Mouse (Mus musculus): ENCODE results near the gene Duox2. TPM values are rescaled to one million over a fixed set of nuclear protein-coding genes. Genes with fewer than 3 reads are reported as not detected.
A peak's percentile ranks its signal among the peaks of the same experiment; 100 is the strongest.

Gene Duox2
- polyA plus RNA-seq, 1 experiment from 2014 or later, result 0.35 TPM

GRCm38 (mm10) chr2:122301081-122301920 is 3.1 kb upstream of the Duox2 start:
- peak overlapping the region; percentile 30 for H3K4me3 ChIP-seq (replicated peaks)
- under 1% methylated on average over 48 of the region's 48 CpGs for WGBS
- no peaks in the 10 kb centered on the region for H3K36me3 ChIP-seq
- H3K27ac ChIP-seq, result no peak overlapping the region
- peaks cover 32% of the 10 kb centered on the region for H3K4me1 ChIP-seq
- no peaks in the 10 kb centered on the region for H3K9me3 ChIP-seq
- H3K27me3 ChIP-seq (replicated peaks), result peaks cover 91% of the 10 kb centered on the region
- ATAC-seq (ENCODE audit: insufficient read depth, low FRiP score, low read depth), result no peak
- H3K4me2 ChIP-seq, result peak overlapping the region; percentile 66
- H3K9ac ChIP-seq, result no peak overlapping the region

DNA sequence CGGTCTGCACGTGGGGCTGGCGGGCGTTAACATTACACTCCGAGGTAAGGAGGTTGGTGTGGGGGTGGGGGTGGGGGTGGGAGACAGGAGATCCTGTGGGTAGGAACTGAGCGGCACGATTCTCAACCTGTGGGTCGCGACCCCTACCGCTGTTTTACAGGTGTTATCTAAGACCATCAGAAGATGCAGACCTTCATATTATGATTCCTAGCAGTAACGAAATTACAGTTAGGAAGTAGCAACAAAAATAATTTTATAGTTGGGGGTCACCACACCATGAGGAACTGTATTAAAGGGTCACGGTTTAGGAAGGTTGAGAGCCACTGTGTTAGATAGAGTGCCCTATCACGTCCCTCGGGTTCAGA is 2.4 kb upstream of the Duox2 start:
- Histone ChIP-seq H3K4me3 (replicated peaks) (peak overlapping the region; percentile 30; the same call in 1 of the 2 replicates), H3K9me3 (no peaks in the 10 kb centered on the region)
- 6% methylated on average over 14 of the region's 14 CpGs for WGBS

DNA sequence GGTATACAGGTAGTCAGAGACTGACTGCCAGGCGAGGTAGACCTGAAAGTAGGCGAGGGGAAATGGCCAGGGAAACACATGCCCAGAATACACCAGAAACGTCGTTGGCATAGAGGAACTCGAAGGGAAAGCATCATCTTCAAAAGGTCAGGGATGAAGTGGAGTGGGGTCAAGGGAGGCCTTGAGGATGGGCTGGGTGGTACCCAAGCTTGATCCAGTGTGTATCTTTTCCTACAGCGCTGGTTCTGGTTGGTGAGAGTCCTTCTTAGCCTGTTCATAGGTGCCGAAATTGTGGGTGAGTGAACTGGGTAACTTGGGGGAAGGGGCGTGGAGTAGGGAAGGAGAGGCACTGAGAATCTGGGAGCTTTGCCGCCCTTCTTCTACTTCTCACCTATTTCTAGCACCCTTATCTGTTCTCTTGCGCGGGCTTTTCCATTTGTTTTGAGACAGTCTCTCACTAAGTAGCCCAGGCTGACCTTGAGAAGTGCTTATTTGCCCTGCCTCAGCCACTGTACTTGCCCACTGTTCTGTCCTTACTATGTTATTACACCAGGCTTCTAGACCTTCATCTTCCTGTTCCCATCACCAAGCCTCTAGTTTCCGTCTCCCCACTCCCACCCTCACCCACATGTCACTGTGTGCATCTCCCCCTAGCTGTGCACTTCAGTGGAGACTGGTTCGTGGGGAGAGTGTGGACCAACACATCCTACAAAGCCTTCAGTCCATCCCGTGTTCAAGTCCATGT is 1.8 kb upstream of the Duox2 start:
- H3K9me3 ChIP-seq, result no peaks in the 10 kb centered on the region
- H3K4me3 ChIP-seq (replicated peaks), result 0 out of 2 replicates have a peak overlapping the region, but pooled peaks have one; percentile 30
- H3K9ac ChIP-seq, result no peak overlapping the region
- H3K4me1 ChIP-seq, result peaks cover 32% of the 10 kb centered on the region
- peaks cover 93% of the 10 kb centered on the region for H3K27me3 ChIP-seq (replicated peaks)
- no peak for ATAC-seq (ENCODE audit: insufficient read depth, low FRiP score, low read depth)
- WGBS, result 15% methylated on average over 14 of the region's 14 CpGs
- no peak overlapping the region for H3K4me2 ChIP-seq
- H3K36me3 ChIP-seq, result no peaks in the 10 kb centered on the region
- H3K27ac ChIP-seq, result no peak overlapping the region

More for the DNA sequence above, 2.4 kb upstream of the Duox2 start:
- peaks cover 92% of the 10 kb centered on the region for H3K27me3 ChIP-seq (replicated peaks)
- H3K36me3 ChIP-seq, result no peaks in the 10 kb centered on the region
- H3K4me2 ChIP-seq, result peak overlapping the region; percentile 66; the same call in 1 of the 2 replicates
- H3K27ac ChIP-seq, result no peak overlapping the region
- H3K4me1 ChIP-seq, result peaks cover 32% of the 10 kb centered on the region
- no peak overlapping the region for H3K9ac ChIP-seq
- ATAC-seq (ENCODE audit: insufficient read depth, low FRiP score, low read depth), result no peak

- peak within 1 kb of the TSS; percentile 57 for H3K4me2 ChIP-seq
- 1% methylated on average over 43 of the region's 43 CpGs for WGBS
- no peaks in the 10 kb centered on the region for H3K36me3 ChIP-seq
- H3K27ac ChIP-seq, result no peak within 1 kb of the TSS
- H3K9ac ChIP-seq, result no peak within 1 kb of the TSS
- H3K9me3 ChIP-seq, result no peaks in the 10 kb centered on the region
- no peak; the same call in 1 of the 2 replicates for ATAC-seq (ENCODE audit: insufficient read depth, low FRiP score, low read depth)
- H3K4me1 ChIP-seq, result peaks cover 35% of the 10 kb centered on the region
- peak within 1 kb of the TSS; percentile 27 for H3K4me3 ChIP-seq (replicated peaks)
- peaks cover 90% of the 10 kb centered on the region for H3K27me3 ChIP-seq (replicated peaks)
These were observed 594 bp upstream of the Duox2 start, which contains the start of gene Duoxa2 for GRCm38 (mm10) chr2:122298596-122299490. Gene Duoxa2, plus strand, starts transcription at chr2:122298900.

GRCm38 (mm10) chr2:122297271-122298095 is 766 bp downstream of the Duox2 start:
- H3K4me3 ChIP-seq (replicated peaks), result peak overlapping the region; percentile 4
- peak overlapping the region; percentile 44 for H3K4me2 ChIP-seq
- ATAC-seq (ENCODE audit: insufficient read depth, low FRiP score, low read depth), result no peak
- WGBS, result 1% methylated on average over 35 of the region's 35 CpGs
- no peak overlapping the region for H3K27ac ChIP-seq
- H3K9me3 ChIP-seq, result no peaks in the 10 kb centered on the region
- H3K4me1 ChIP-seq, result peaks cover 35% of the 10 kb centered on the region
- no peak overlapping the region for H3K9ac ChIP-seq
- H3K27me3 ChIP-seq (replicated peaks), result peaks cover 77% of the 10 kb centered on the region
- H3K36me3 ChIP-seq, result no peaks in the 10 kb centered on the region

- Histone ChIP-seq H3K36me3 (no peaks in the 10 kb centered on the region), H3K4me1 (peaks cover 23% of the 10 kb centered on the region), H3K9ac (no peak overlapping the region), H3K4me3 (replicated peaks) (no peak overlapping the region), H3K27ac (no peak overlapping the region), H3K4me2 (no peak overlapping the region), H3K27me3 (replicated peaks) (peaks cover 53% of the 10 kb centered on the region), H3K9me3 (no peaks in the 10 kb centered on the region)
- no peak for ATAC-seq (ENCODE audit: insufficient read depth, low FRiP score, low read depth)
- 11% methylated on average over 7 of the region's 7 CpGs for WGBS
These were observed 3.3 kb downstream of the Duox2 start for GRCm38 (mm10) chr2:122294916-122295315.

- Histone ChIP-seq H3K36me3 (no peaks in the 10 kb centered on the region), H3K4me1 (no peaks in the 10 kb centered on the region), H3K4me2 (no peak overlapping the region), H3K9ac (no peak overlapping the region), H3K27ac (no peak overlapping the region), H3K4me3 (replicated peaks) (no peak overlapping the region), H3K9me3 (no peaks in the 10 kb centered on the region), H3K27me3 (replicated peaks) (no peaks in the 10 kb centered on the region)
- WGBS, result 49% methylated on average over 7 of the region's 7 CpGs
- ATAC-seq (ENCODE audit: insufficient read depth, low FRiP score, low read depth), result no peak
These were observed 12.1 kb downstream of the Duox2 start for GRCm38 (mm10) chr2:122286137-122286536.

DNA sequence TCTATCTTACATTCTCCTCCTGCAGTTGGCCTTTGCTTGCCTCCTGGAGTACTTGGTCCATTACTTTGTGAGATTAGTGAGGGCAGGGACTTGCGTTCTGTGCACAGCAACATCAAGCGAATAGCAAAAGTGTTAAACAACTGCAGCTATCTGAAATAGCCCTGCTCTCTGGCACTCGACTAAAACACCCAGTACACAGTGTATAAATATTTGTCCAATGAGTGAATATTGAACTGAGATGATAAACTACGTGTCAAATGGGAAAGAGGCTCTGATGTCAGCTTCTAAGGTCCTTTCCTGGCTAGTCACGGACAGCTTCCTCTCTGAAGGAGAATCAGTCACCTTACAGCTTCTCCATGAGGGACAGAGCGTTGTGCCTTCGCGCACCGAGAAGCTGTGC is 14.2 kb downstream of the Duox2 start:
- H3K9ac ChIP-seq, result no peak overlapping the region
- H3K4me1 ChIP-seq, result no peaks in the 10 kb centered on the region
- no peak overlapping the region for H3K4me2 ChIP-seq
- no peak overlapping the region for H3K27ac ChIP-seq
- H3K27me3 ChIP-seq (replicated peaks), result no peaks in the 10 kb centered on the region
- ATAC-seq (ENCODE audit: insufficient read depth, low FRiP score, low read depth), result no peak
- no peaks in the 10 kb centered on the region for H3K9me3 ChIP-seq
- no peaks in the 10 kb centered on the region for H3K36me3 ChIP-seq
- 61% methylated on average over 9 of the region's 9 CpGs for WGBS
- H3K4me3 ChIP-seq (replicated peaks), result no peak overlapping the region

GRCm38 (mm10) chr2:122278769-122279168 is 19.5 kb downstream of the Duox2 start:
- Histone ChIP-seq H3K9ac (no peak overlapping the region), H3K4me2 (no peak overlapping the region), H3K4me3 (replicated peaks) (no peak overlapping the region), H3K27me3 (replicated peaks) (no peaks in the 10 kb centered on the region), H3K4me1 (no peaks in the 10 kb centered on the region), H3K9me3 (no peaks in the 10 kb centered on the region), H3K36me3 (no peaks in the 10 kb centered on the region), H3K27ac (no peak overlapping the region)
- ATAC-seq (ENCODE audit: insufficient read depth, low FRiP score, low read depth), result no peak
- WGBS, result 67% methylated on average over 3 of the region's 3 CpGs

GRCm38 (mm10) chr2:122266407-122267193 is 31.6 kb downstream of the Duox2 start:
- Histone ChIP-seq H3K4me3 (replicated peaks) (no peak overlapping the region), H3K9me3 (no peaks in the 10 kb centered on the region), H3K4me2 (no peak overlapping the region), H3K4me1 (no peaks in the 10 kb centered on the region), H3K27me3 (replicated peaks) (no peaks in the 10 kb centered on the region), H3K9ac (no peak overlapping the region), H3K27ac (peak overlapping the region; percentile 59), H3K36me3 (no peaks in the 10 kb centered on the region)
- peak; percentile 86 for ATAC-seq (ENCODE audit: insufficient read depth, low FRiP score, low read depth)
- WGBS, result 82% methylated on average over 7 of the region's 7 CpGs

Measured in stomach, embryonic 15.5 days (tissue).